Mouse (Mus musculus) lung, postnatal 0 days (tissue): ENCODE measurements around the gene Mgea5.

Experiments
- CTCF ChIP-seq: IDR thresholded peaks from 2 replicates; pipeline ENCODE4 v1.5.1; 2016; ENCODE audit warnings: antibody characterized with exemption, mild to moderate bottlenecking
- EP300 ChIP-seq: IDR thresholded peaks from 2 replicates; pipeline ENCODE4 v1.6.1; 2016; ENCODE audit warnings: antibody characterized with exemption, mild to moderate bottlenecking, control low read depth

DNA sequence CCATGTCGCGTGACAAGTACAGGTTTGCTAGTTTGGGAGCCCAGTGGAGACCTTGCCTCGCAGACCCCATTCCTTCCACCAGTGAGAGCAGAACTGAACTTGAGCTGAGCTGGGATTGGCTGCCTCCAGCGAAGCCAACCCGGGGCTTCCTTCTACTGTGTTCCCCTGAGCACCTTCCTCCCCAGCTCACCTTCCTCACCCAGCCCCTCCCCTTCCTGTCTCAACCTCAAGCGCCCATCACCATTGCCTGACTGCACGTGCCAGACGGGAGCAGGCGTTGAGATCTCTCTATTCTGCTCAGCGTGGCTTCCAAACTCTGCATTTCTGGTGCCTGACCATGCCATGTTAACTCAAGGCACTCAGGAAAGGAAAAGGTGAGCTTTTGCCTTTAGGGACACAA, 56.4 kb downstream of the Mgea5 start:
- TF ChIP-seq CTCF = no peak
- TF ChIP-seq EP300 = no peak
